Mouse (Mus musculus): ENCODE data around the gene Iscu.
A peak's percentile ranks its signal among the peaks of the same experiment; 100 is the strongest.
"Not testable (repeated sequence)": the region's sequence is repeated elsewhere in the genome, so short reads cannot be mapped to it uniquely, and the experiment has no call there.

Gene Iscu

DNA sequence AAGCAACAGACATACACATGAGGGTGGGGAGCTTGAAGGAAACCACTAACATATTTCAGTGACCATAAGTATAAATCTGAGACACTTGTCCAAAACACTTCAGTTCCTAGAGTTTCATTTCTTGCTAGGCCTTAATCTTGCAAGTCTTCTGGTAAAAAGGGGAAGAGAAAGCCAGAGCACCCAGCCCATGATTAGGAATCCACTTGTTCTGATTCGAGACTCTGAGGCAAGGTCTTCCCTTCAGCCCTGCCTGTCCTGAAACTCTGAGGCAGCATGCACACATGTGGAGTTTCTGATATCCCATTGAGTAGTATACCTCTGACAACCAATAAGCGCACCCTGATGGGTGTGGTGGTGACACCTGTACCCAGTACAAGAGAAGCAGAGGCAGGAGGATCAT, 11.0 kb upstream of the Iscu start:
- no peak for DNase-seq

DNA sequence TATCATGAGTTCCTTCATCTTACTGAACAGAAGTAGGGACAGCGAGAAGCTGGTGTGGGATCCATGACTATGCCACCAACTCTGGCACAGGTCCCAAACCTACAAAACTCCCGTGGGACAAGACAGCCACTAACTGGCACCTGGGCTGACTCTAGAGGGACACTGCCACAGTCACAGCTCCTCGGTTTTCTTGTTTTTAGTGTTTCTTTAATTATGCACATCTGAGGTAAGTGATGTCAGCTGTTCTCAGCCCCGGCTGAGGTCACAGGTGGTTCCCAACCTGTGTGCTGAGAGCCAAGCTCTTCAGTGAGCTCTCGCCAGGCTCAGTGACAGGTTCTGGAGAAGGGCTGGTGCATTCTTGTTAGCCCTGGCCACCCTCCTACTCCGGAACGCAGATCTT, 8.1 kb upstream of the Iscu start:
- DNase-seq = no peak

DNA sequence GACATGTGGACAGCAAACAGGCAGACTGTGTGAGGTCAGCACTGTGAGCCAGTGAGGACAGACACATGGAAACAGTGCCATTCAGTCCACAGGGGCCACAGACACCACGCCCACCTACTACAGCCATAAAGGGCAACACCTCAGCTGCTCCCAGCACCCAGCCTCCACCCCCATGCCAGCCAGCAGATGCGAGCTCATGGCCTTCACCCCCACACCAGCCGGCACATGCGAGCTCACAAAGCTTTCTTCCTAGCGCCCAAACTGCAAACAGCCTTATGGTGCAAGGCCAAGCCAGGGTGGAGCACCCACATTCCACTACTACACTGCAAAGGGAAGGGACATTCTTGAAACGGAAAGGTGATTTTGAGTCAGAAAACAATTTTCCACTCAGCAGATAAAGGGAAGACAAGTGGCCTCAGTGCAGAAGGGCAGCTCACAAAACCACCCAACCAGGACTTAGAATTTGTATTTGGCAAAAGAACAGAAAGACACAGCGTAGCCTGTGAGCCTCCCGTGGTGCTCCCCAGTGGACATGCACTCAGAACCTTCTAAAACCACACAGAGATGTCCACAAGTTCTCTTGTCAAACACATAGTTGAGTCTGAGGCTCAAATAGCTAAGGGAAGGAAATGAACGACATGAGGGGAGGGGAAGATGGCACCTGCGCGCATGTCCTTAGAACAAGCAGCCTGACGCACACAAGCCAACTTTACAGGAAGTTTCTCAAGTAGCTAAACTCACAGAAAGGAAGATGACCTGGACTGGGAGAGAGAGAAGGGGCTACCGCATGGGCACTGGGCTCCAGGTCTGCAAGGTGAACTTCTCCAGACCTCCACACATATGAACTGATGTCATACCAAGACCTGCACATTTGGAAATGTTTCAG, 6.7 kb upstream of the Iscu start:
- no peak for DNase-seq

DNA sequence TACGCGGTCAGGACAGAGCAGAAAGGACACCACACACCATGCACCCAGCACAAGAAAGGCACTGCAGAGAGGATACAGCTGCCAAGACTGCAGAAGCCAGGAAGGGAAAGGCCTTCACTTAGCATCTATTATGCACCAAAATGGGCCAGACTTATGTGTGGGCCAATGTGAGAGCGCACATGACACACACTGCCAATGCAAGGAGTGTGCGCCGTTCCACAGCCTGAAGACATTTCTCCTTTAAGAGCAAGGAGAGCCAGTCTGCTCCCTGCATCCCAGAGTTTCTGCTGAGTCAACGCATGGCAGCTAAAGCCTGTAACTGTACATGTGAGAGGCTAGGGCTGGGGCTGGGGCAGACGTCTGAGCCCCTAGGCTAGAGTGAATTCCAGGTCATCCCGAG, 3.7 kb upstream of the Iscu start:
- DNase-seq = no peak

GRCm38 (mm10) chr5:113771213-113772162, 1.1 kb upstream of the Iscu start:
- peak; percentile 82 for DNase-seq

- no peak for DNase-seq
Observed at GRCm38 (mm10) chr5:113772905-113773519, 464 bp downstream of the Iscu start.

- peak; percentile 85 for DNase-seq
Observed at GRCm38 (mm10) chr5:113773664-113774063, 1.1 kb downstream of the Iscu start.

- no peak for DNase-seq
Observed at GRCm38 (mm10) chr5:113775585-113775984, 3.0 kb downstream of the Iscu start.

DNA sequence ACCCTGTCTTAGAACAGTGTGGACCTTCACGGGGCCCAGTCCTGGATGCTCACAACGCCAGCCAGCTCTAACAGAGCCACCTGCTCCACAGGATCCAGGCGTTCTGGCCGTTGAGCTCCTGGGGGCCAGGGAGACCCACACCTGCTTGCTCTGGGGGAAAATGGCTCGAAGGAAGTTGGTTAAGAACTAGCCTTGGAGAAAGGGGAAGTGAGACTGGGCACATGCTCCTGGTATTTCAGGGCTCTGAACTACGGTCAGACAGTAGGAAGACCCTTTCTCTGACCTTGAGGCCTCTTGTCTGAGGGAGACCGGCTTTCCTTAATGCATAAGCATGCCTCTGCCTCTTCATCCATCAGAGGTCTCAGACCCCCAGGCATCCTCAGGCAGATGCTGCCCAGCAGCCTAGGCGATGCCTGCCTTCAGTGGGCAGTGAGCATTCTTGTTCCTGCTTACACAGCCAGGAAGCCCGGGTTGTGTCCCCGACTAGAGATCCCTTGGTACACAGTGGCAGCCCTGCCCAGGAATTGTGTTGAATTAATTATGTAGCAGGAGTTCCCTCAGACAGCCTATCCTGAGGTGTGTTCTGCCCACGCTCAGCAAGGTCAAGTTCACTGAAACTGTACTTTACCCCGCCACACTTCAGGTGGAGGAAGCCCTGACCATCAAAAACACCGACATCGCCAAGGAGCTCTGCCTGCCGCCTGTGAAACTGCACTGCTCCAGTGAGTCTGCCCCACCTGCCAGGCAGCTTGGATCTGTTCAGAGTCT, 3.8 kb downstream of the Iscu start:
- DNase-seq = no peak

GRCm38 (mm10) chr5:113776896-113777226, 4.3 kb downstream of the Iscu start:
- DNase-seq = no peak

DNA sequence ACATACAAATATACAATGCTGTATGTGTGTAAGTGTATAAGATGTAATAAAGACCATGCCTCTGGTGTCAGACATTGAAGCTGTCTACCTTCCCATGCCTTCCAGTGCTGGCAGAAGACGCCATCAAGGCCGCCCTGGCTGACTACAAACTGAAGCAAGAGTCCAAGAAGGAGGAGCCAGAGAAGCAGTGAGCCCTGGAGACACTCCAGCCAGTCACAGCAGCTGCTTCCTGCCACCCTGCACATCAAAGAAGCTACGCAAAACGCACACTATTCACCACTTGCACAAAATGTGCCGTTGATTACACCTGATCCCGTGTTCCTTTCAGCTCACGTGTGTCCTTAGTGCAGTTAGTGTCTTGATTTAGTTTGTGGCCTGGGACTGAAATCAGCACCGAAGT, 5.2 kb downstream of the Iscu start:
- not testable (repeated sequence) for DNase-seq

DNA sequence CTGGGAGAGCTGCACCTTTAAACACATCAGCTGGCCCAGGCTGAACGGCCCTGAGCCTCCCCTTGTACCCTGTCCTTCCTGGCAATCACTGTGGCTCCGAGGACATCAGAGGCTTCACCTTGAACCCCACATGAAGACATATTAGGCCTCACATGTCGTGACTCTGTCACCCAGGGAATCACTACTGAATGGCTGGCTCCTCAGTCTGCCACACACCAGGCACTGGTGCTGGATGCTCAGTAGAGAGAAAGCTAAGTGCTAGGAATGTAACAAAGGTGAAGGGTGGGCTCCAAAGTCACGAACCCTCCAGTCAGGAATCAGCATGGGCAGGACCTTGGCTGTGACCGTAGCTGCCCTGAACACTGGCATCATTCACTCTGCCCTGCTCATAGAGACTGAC, 7.0 kb downstream of the Iscu start:
- DNase-seq = no peak

GRCm38 (mm10) chr5:113780082-113780752, 7.7 kb downstream of the Iscu start:
- no peak for DNase-seq

GRCm38 (mm10) chr5:113780763-113781162, 8.2 kb downstream of the Iscu start:
- no peak for DNase-seq

GRCm38 (mm10) chr5:113781254-113781653, 8.7 kb downstream of the Iscu start:
- DNase-seq = no peak

DNA sequence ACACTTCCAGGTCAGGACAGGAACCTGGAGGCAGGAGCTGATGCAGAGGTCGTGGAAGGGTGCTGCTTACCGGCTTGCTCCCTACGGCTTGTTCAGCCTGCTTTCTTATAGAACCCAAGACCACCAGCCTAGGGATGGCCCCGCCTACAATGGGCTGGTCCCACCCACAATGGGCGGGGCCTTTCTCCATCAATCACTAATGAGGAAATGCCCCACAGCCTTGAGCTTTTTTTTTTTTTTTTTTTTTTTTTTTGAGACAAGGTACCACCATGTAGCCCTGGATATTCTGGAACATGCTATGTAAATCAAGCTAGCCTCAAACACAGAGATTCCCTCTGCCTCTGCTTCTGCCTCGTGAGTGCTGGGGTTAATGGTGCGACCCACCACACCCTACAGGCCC, 9.3 kb downstream of the Iscu start:
- DNase-seq = no peak

DNA sequence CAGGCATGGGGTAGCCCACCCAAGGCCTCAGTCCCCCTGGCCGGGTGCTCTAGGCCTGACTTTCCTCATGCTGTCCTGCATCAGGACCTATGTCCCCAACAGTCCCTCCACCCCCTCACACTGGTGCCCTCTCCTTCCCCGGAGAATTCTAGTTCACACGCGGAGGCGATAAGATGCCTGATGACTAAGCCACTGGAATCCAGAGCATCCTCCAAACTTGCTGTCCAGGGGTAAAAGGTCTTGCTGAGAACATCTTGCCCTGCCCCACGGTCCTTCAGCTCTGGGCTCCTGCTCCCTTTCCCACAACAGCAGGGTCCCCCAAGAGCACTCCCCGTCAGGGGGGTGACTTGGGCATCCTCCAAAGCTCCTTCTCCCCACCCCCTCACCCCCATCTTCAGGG, 10.1 kb downstream of the Iscu start:
- DNase-seq = no peak

GRCm38 (mm10) chr5:113783581-113784001, 11.0 kb downstream of the Iscu start:
- DNase-seq = peak; percentile 40

DNA sequence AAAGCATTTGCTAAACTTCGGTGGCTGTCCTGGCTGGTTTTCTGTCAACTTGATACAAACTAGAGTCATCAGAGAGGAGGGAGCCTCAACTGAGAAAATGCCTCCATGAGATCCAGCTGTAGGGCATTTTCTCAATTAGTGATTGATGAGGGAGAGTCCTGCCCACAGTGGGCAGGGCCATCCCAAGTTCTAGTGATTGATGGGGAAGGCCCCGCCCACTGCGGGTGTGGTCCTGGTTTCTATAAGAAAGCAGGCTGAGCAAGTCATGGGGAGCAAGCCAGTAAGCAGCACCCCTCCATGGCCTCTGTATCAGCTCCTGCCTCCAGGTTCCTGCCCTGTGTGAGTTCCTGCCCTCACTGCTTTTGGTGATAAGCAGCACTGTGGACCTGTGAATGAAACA, 11.6 kb downstream of the Iscu start:
- not testable (repeated sequence) for DNase-seq

DNA sequence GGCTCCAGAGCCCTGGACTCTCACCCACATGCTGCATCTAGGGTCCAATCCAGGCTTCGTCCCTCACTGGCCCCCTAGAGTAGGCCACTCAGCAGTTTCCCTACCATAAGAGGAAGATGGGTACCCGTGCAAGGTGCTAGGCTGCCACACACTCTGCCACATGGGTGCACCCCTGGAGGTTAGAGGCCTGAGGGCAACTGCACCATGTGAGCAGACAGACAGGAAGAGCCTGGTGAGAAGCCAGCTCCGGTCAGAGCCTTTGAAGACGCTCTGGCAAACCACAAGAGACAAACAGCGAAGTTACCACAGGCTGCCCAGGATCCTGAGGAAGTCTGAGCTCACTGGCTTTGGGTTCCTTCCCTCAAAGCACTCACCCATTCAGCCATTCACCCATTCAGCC, 14.4 kb downstream of the Iscu start:
- no peak for DNase-seq

DNA sequence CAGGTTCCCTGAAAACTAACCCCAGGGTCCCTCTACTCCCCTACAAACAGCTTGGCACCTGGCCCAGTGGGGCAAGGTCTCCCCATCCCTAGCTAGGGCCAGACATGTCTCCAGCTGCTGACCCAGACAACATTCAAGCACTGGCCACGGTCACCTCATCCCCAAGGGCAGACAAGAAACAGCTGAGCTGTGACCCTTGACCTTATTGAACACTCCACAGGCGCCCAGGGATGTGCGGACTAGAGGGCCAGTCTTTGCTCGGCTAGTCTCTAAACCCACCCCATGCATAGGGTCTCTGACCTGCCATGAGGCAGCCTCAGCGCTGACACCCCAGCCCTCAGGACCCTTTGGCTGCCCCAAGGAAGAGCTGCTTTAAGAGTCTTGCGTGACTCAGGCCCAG, 16.1 kb downstream of the Iscu start:
- no peak for DNase-seq
